Mouse (Mus musculus) embryonic fibroblast, embryonic 13.5 days (primary cell): Measurements from ENCODE around the gene Erc2.

Source experiments
- CTCF ChIP-seq: IDR thresholded peaks from 2 replicates; pipeline ENCODE4 v1.5.1; 2011; ENCODE audit warnings: mild to moderate bottlenecking, control low read depth, low read length, moderate library complexity, borderline replicate concordance; ENCODE audit not compliant: insufficient read depth
- POLR2A ChIP-seq: IDR thresholded peaks from 2 replicates; pipeline ENCODE4 v1.6.1; 2011; ENCODE audit warnings: low read depth, mild to moderate bottlenecking, control low read depth, low read length, moderate library complexity

DNA sequence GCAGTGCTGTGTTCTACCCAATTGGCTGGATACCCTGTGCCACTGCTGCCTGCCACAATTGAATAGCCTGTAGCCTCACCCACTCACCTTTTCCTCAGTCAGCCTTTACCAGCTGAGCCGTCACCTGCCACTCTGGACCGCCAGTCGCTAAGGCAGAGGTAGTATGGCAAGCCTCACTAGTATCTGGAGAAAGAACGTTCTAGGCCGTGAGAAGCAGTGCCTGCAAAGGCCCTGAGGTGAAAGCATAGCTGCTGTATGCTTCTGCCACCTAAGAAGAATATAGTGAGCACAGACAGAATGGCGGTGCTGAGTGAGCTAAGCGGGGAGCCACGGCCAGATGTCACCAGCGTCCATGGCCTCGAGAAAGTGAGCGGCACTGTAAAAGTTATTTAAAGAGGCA lies 798.4 kb downstream of the Erc2 start:
- TF ChIP-seq POLR2A (no peak), CTCF (no peak)
